Mouse (Mus musculus) retina, embryonic 14.5 days (tissue): ENCODE measurements around the gene Pnpla5.
"Not testable (repeated sequence)": the region's sequence is repeated elsewhere in the genome, so short reads cannot be mapped to it uniquely, and the experiment has no call there.

ENCODE experiments used
- DNase-seq: peaks from one replicate; pipeline ENCODE4 v3.0.0-alpha.2; 2015; ENCODE audit warnings: low spot score

Pnpla5 gene

DNA sequence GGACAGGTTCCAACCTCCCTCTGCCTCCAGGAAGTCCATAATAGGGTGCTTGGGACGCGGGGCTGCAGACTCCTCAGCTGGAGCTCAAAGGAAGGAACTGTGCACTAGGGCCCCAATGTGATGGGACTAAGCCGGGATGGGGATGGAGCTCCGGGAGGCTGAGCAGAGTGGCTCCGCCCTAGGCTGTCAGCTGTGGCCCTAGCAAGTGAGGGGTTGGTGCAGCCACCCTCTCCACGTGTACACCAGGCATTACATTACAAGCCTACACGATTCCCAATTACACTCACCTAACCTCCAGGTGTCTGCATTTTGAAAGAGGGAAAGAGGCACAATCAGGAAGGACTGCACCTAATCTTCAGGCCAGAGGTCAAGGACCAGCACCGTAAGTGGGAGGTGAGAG is at the start of gene Pnpla5:
Pnpla5 (minus strand) TSS at position 101 of the 400 bp plus-strand sequence.
- no peak for DNase-seq

DNA sequence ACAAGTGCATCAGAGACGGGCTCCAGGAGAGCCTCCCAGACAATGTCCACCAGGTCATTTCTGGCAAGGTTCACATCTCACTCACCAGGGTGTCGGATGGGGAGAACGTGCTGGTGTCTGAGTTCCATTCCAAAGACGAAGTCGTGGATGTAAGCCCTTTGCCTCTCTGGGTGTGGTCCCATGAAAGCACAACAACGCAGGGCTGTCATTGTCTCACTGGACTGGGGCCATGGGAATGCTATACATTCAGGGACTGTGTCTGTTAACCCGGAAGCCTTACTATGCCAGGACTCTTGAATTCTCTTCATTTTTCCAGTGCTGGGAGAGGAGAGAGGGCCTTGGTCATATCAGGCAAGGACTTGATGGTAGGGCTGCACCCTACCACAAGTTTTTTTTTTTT is 48.2 kb upstream of the Pnpla5 start:
- no peak for DNase-seq

DNA sequence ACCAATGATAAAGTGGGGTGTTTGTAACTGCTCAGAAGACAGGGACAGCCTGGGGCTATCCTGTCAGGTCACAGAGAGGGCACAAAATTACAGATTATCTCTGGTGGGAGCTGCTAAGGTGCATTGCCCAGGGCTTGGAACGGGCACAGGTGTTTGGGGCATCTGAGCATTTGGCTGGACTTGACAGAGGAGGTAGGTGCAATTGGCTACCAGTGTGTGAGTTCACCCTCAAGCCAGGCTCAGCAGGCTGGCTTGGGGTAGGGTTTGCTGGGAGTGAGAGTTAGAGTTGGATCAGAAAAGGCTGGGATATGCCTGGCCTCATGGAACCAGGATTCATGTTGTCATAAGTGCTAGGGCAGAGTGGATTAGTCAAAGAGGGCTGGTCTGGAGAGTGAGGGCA is 46.5 kb upstream of the Pnpla5 start:
- no peak for DNase-seq

DNA sequence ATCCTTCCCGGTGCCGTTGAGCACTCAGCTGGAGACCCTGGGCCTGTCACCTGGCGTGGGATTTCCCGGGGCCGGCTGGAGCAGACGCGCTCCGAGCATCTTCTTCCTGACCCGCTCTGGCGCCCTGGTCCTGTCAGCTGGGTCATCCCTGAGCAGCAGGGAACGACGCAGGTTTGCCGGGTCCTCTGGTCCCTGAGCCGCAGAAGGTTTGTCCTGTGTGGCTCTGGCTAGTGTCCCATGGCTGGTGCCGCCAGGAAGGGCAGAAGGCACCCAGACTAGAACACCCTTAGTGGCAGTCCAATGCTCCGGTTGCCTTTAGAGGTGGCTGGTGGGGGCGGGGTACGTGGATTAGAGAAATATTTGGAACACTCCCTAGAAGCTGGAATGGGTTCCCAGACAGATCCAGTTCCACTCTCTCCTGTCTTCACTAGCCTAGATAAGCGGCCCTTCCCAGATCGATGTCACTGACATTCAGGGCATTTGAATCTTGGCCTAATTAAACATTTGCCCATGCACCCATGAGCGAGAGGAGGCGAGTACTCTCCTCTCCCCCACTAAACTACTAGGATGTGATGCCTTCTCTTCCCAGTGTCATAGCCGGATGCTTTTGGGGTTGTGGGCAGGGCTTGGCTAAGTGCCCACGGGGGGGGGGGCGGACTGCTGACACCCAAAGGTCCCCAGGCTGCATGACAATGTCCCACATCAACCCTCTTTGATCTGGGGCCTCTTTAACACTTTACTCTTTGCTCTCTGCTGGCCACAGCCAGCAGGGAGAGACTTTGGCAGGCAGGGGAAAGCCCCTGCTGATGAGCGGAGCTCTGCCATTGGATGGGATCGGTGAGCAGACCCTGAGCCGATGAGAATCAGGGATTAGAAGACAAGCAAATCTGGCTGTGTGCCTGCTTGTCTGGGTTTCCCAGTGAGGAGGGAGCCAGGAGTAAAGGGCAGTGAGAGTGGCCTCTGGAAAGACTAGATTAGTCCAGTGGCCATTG is 45.5 kb upstream of the Pnpla5 start:
- DNase-seq = peak; percentile 54

DNA sequence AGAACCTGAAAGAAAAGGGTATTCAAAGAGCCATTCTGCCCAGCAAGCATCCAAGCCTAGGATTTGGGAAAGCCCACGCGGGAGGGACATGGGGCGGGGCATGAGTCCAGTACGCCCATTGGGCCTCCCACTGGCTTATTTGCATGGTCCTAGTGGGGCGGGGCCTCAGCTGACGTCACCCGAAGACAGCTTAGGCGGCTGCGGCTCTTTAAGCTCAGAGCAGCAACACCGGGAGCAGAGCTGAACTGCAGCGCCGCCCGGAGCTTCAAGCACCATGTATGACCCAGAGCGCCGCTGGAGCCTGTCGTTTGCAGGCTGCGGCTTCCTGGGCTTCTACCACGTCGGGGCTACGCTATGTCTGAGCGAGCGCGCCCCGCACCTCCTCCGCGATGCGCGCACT is 44.6 kb upstream of the Pnpla5 start, which contains the start of gene Pnpla3:
Pnpla3 (plus strand) TSS at position 238 of the 400 bp plus-strand sequence.
- DNase-seq = peak; percentile 98

DNA sequence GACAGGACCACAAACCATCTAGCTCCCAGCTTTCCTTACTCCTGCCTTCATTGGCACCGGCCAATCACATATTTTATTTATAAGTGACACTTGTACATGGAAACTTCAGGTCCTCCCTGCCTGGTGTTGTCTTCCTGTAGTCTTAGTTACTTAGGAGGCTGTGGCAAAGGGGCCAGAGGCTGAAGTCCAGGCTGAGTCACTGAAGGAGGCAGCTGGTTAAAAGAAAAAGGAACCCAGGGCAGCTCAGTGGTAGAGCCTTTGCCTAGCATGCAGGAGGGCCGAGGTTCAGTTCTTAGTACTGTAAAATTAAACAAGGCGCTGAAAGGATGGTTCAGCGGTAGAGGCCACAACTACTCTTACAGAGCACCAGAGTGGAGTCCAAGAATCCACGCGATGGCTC is 43.8 kb upstream of the Pnpla5 start:
- no peak for DNase-seq

DNA sequence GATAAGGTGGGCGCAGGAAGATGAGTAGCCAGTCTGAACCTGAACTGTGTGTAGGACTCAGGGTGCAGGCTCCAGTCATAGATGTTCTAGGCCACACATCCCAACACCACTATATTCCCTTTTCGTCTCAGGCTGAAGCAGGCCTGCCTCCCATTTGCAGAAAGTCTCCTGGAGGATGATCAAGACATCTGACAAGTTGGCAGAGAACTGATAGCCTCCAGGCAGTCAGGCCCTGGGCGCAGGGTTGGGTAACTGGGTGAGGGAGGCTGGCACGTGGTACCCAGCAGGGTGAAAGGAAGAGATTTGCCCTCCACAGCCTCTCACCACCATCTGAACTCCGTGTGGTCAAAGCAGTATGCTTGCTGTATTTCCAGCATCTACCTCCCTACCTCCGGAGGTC is 38.9 kb upstream of the Pnpla5 start:
- no peak for DNase-seq

DNA sequence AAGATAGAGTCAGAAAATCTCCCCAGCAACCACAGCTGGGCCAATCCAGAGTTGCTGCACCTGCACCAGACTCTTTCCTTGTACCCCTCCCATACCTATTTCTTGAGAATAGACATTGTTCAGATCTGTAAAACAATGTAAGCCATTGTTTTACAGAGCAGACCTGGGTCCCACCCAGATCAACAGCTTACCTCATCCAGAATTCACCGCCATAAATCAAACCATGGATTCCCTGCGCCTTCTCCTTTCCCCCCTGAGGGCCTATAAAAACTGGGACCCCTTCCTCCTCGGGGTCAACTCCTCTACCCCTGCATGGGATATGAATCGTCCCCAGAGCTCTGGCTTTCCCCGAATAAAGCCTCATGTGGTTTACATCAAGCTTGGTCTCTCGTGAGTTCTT is 34.6 kb upstream of the Pnpla5 start:
- DNase-seq = not testable (repeated sequence)

DNA sequence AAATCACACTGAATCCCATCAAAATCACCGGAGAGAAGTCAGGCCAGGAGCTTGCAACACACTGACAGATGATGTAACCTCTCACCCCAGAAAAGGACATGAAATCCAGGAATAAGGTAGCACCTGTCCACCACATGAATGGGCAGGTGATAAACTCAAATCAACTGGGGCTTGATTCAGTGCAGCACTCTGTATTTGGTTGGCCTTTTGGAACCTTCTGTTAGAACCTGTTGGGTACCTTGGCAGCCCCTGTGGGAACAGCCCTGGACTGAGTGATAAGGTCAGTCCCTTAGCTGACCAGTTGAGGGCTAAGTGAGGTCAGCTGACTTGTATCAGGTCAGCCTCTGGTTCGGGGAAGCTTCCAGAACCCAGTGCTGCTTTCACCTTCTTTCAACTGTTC is 33.2 kb upstream of the Pnpla5 start:
- DNase-seq = no peak

DNA sequence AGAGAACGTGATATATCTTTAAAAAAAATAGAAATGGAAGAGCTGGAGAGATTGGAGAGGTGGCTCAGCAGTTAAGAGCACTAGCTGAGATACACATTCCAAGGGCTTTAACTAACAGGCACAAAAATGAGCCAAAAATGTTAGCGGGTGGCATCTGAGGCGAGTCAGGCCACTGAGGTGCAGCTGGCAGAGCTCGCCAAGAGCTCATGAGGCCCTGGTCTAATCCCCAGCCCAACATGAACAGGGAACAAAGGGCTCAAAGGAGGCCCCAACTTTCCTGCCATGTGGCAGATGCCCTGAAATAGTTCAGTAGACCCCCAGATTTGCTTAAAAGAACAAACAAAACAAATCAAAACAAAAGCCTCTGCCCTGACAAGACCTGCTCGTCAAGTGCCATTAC is 18.0 kb upstream of the Pnpla5 start:
- DNase-seq = no peak

DNA sequence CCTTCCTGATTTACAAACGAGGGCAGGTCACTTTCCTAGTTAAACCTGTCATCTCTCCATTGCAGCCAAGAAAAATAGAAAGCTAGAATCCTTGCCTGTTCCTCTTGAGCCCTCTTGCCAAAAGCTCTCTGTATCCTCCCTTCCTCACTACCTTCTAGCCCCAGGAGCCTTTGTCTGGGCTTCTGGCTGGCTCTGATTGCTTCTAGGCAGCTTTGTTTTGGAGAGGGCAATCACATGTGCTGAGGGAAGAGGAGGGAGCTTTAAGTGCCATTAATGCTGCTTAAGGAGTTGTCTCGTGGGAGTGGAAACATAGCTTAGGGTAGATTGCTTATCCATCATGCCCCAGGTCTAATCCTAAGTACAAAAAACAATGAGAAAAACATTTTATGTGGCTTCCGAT is 17.1 kb upstream of the Pnpla5 start:
- no peak for DNase-seq

DNA sequence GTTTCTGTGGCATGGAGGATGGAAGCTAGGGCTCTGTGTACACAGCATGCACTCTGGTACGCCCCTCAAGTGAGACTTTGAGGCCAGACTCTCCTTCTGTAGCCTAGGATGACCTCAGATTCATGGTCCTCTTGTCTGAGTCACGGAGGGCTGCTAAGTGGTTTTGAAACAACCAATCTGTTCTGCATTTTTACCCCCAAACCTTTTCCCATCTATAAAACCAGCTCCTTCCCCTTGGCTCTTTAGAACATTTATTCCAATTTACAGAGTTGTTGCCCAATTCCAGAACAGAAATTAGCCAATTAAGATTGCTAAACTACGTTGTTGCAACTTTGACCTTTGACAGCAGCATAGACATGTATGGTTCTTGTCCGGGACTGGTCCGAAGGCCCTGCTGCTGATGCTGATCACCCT is 16.6 kb upstream of the Pnpla5 start:
- DNase-seq = no peak

DNA sequence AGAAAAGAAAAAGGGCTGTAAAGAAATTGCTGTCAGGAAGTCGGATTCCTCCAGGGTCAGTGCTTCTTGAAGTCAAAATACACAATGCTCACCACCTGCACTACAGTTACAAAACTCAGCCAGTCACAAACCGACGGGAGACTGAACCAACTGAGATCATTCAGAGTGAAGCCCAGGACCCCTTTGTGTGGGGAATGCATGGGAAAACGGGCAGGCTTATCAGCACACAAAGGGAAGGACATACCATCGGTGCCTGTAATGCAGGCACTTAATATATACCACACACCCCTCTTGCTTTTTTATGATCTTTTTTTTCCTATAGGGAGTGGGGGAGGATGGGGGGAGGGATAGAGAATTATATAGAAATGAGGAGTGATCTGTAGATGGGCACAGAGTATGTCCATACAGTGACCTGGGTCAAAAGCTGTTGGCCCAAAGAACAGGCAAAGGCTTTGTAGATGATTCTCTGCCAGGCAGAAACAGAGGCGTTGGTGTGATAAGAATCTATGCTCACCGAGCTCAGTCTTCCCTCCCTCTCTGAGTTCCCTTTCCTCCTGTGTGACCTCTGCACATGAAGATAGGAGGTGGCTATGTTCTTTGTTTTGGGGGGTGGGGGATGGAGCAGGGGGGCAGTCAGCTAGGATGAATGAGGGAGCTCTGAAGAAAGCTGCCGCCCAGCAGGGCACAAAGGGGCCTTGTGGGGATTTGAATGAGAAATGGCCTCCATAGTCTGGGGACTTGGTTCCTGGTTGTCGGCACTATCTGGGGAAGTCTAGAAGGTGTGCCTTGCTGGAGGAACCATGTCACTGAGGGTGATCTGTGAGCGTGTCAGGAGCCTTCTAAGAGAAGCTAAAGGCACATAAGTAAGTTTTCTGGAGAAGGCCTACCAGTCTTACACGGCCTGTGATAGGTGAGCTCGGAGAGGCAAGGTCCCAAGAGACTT is 13.8 kb upstream of the Pnpla5 start:
- DNase-seq = no peak

DNA sequence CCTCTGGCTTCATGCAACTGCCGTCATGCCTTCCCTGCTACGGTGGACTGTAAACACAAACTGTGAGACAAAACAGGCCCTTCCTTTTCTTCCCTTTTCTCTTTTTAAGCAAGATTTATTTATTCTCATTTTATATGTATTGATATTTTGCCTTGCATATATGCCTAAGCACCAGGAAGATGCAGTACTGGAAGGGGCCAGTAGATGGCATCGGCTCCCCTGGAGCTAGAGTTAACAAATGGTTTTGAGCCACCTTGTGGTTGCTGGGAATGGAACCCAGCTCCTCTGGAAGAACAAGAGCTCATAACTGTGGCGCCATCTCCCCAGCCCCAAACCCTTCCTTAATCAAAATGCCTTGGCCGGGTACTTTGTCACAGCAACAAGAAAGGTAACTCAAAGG is 12.5 kb upstream of the Pnpla5 start:
- peak; percentile 61 for DNase-seq

DNA sequence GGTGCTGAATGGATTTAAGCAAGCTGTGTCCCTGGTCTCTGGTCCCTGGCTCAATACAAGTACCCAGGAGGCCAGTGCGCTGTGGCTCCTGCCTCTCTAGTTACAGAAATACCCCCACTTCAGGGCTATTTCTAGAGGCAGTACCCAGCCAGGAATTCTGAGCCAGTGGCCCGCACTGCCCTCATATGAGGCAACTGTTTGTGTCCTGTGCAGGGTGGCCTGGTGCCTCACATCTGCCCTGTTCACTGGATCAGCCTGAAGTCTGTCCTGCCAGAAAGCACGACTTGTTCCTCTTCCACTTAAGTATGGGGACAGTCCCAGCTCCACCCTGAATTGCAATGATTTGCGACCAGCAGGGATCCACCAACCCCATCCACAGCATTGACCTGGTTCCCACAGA is 10.5 kb upstream of the Pnpla5 start:
- no peak for DNase-seq

DNA sequence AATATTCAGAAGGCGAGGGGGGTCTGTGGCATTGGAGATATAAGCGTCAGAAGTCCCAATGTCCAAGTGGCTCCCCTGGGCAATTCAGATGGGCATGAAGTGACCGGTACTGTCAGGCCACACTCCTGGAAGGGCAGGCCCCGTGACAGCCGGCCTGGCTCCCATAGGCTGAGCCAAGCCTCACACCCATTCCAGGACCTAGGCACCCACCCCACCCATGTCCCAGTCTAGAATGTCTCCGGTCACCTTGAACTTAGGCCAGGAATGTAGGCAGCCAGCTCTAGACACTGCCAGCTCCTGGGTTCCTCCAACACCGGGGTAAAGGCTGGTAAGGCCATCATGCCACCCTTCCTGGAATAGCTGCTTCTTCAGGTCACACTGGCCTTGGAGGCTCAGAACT is 9.0 kb upstream of the Pnpla5 start:
- DNase-seq = no peak

DNA sequence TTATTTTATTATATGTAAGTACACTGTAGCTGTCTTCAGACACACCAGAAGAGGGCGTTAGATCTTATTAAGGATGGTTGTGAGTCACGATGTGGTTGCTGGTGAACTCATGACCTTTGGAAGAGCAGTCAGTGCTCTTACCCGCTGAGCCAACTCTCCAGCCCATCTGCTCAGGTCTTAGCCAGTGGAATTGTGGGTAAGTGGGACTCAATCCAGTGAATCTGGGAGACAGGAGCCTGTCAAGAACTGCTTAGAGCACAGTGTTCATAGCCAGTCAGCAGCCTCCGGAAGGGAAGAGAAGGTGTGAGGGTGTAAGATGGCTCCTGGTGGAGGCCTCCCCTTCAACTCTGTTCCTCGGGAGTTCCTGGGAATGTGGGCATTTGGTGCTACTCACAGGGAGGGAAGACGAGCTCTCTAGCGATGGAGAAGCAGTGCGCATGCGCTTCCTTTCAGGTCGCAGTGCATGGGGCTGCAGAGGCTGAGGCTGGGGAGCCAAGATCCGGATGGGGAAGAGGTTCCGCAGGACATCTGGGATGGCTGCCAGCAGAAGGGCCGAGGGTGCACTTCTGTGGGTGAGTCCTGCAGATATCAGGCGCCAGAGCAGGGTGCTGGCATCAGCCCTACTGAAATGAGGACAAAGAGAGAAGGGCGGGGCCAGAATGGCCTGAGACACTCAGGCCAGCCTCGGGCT is 8.3 kb upstream of the Pnpla5 start:
- no peak for DNase-seq

DNA sequence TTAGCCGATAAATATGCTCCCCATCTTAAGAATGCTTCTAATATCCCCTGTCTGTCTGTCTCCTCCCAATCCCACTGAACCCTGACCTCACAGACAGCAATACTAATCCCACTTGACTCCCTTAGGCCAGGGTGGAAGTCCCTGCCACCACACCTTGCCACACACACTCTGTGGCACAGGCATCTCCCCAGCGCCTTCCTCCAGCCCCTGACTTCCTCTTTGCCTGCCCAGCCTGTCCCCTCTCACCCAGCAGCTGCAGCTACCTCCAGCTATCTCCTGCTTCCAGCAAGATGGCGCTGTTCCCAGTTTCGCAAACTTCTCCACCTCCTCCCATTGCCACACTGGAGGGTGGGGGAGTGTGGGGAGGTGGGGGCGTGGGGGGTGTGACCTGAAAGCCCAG is 3.9 kb upstream of the Pnpla5 start:
- DNase-seq = no peak

DNA sequence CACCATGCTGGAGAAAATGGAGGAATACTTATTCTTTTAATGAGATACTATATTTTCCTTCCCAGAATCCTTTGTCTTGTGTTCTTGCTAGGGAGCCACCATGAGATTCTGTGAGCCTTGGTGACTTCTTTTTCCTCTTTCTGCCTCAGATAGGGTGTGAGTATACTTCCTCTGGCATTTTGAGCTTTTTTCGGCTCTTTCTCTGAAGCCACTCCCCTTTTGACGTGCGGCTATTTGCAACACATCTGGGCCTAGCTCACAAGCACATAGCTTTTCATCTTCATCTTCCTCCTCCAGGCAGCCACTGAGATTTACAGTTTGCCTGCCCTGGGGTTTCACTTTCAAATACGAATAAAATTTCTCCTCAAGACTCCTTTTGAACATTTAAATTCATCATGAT is 3.5 kb upstream of the Pnpla5 start:
- DNase-seq = no peak

DNA sequence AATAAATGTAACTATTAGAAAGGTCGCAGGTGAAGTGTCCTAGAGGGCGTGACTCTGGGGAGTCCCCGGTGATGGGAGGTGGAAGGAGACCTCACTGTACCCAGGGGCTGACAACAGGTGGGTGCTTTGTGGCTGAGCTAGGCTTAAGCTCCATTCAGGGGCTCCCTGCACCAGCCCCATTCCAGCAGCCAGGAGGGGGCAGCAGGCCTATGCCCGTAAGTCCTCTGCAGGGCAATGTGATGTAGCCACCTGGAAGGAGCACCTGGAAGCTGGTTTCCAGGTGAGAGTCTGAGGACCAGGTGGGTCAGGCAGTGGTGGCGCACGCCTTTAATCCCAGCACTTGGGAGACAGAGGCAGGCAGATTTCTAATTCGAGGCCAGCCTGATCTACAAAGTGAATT is 1.1 kb upstream of the Pnpla5 start:
- no peak for DNase-seq

DNA sequence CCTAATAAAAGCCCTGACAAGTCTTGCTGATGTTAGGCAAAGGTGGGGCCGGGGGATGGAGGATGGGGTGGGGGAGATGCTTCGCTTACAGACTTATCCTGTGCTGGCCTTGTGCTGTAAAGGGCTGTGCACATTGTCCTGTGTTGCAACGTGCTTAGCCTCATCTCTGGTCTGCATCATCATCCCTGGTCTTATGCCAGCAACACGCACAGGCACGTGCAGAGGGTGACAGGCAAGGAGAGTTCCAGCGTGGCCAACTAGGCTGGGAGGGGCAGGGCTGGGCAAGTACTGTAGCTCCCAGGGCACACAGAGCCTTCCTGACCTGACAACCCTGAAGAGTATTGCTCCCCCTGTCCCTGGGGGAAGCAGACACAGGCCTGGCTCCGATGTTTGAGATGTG is 1.9 kb downstream of the Pnpla5 start:
- DNase-seq = no peak

DNA sequence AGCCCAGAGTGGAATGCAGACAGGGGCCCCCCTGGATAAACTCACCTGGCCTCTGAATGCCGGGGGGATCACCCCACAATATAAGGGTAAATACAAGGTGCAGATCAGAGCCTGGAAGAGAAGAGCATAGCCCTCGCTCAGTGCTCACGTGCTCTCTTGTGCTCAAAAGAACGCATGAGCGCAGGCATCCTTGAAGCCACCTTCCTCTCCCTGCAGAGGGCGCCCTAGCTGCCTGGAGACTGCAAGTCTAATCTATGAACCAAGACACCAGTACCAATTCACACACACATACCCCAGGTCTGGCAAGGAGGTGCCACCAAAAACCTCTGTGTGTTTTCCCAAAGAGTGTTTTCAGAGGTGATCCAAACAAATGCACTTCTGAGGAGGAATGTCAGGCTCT is 2.4 kb downstream of the Pnpla5 start:
- DNase-seq = peak; percentile 50
